Mouse (Mus musculus) limb, embryonic 14.5 days (tissue): ENCODE results near the gene Pbx3. TPM values are rescaled to one million over a fixed set of nuclear protein-coding genes. Genes with fewer than 3 reads are reported as not detected.

Source experiments
- ATAC-seq: fragments of 200-750 bp; cut with Nextera tagmentation; 2 replicates; pipeline ENCODE4 v1.8.0; 2017; ENCODE audit warnings: low read depth, moderate number of reproducible peaks, moderate TSS enrichment; ENCODE audit not compliant: low FRiP score
- DNase-seq: peaks from one replicate; pipeline ENCODE4 v3.0.0-alpha.2; 2015; ENCODE audit warnings: low spot score
- H3K27ac ChIP-seq: fragments of 300-500 bp; sonication (generic); replicated peaks from 2 replicates; pipeline ENCODE4 v1.5.1; 2014; ENCODE audit warnings: low read depth, mild to moderate bottlenecking, low read length, moderate library complexity, mixed read lengths
- H3K27me3 ChIP-seq: fragments of 300-500 bp; sonication (generic); 2 replicates; pipeline ENCODE4 v1.6.1; 2014; ENCODE audit warnings: low read length, mixed read lengths; ENCODE audit not compliant: control insufficient read depth, insufficient read depth
- H3K36me3 ChIP-seq: fragments of 300-500 bp; sonication (generic); 2 replicates; pipeline ENCODE4 v1.6.1; 2014; ENCODE audit warnings: mild to moderate bottlenecking, low read length, moderate library complexity, mixed read lengths; ENCODE audit not compliant: control insufficient read depth, insufficient read depth
- H3K4me1 ChIP-seq: fragments of 300-500 bp; sonication (generic); 2 replicates; pipeline ENCODE4 v1.6.1; 2014; ENCODE audit warnings: antibody characterized with exemption, low read length, mixed read lengths; ENCODE audit not compliant: control insufficient read depth, insufficient read depth
- H3K4me2 ChIP-seq: fragments of 300-500 bp; sonication (generic); replicated peaks from 2 replicates; pipeline ENCODE4 v1.6.1; 2014; ENCODE audit warnings: low read depth, mild to moderate bottlenecking, low read length, moderate library complexity; ENCODE audit not compliant: severe bottlenecking
- H3K4me3 ChIP-seq: fragments of 300-500 bp; sonication (generic); replicated peaks from 2 replicates; pipeline ENCODE4 v1.5.1; 2014; ENCODE audit warnings: low read length
- H3K9ac ChIP-seq: fragments of 300-500 bp; sonication (generic); 2 replicates; pipeline ENCODE4 v1.6.1; 2014; ENCODE audit warnings: mild to moderate bottlenecking, low read depth, low read length, moderate library complexity; ENCODE audit not compliant: severe bottlenecking
- H3K9me3 ChIP-seq: fragments of 300-500 bp; sonication (generic); 2 replicates; pipeline ENCODE4 v1.6.1; 2016; ENCODE audit warnings: low read length; ENCODE audit not compliant: control insufficient read depth
- POLR2A ChIP-seq: fragments of 200-500 bp; IDR thresholded peaks from 2 replicates; pipeline ENCODE4 v1.8.0; 2012; ENCODE audit warnings: inconsistent platforms, mild to moderate bottlenecking, moderate library complexity, borderline replicate concordance; ENCODE audit not compliant: insufficient read depth, insufficient read length; ENCODE audit errors: extremely low read depth
- WGBS: fragments of 180-500 bp; shearing (Covaris S2); extraction: QIAGEN DNeasy Blood & Tissue Kit; methylation state at CpG from one replicate; pipeline ENCODE4 v1.1.7; 2014; 5-methylcytosine and 5-hydroxymethylcytosine counted together
- polyA plus RNA-seq, 2 experiments: library from polyadenylated mRNA; depleted of rRNA in 1 of 2; stranded (reverse) in 1 of 2; unstranded in 1 of 2; fragments of >200 nt; fragmentation: Nextera tagmentation in 1 of 2; extraction: Ambion mirVana in 1 of 2; gene quantifications; 2 replicates each; pipeline versions ENCODE4 v1.2.1 to v1.2.3; 2012 to 2014

Gene Pbx3
- polyA plus RNA-seq, 2 experiments, result 25.0 to 34.7 TPM

- Histone ChIP-seq H3K27me3 (no peaks in the 10 kb centered on the region), H3K9ac (no peak overlapping the region), H3K9me3 (no peaks in the 10 kb centered on the region), H3K4me3 (no peak overlapping the region), H3K4me2 (no peak overlapping the region), H3K27ac (no peak overlapping the region), H3K36me3 (no peaks in the 10 kb centered on the region), H3K4me1 (0 out of 2 replicates have a peak, but pooled peaks cover 5% of the 10 kb centered on the region)
- DNase-seq (no peak), ATAC-seq (no peak)
- no peak for TF ChIP-seq POLR2A
- WGBS, result 19% methylated on average over 1 of the region's 1 CpGs
Observed at GRCm38 (mm10) chr2:34363678-34364077, 9.3 kb downstream of the Pbx3 start.

- no peak overlapping the region for H3K4me2 ChIP-seq
- no peaks in the 10 kb centered on the region for H3K9me3 ChIP-seq
- H3K27ac ChIP-seq, result no peak overlapping the region
- WGBS, result 48% methylated on average over 7 of the region's 7 CpGs
- no peak overlapping the region for H3K9ac ChIP-seq
- no peaks in the 10 kb centered on the region for H3K27me3 ChIP-seq
- no peak overlapping the region for H3K4me3 ChIP-seq
- TF ChIP-seq POLR2A, result no peak
- H3K4me1 ChIP-seq, result 0 out of 2 replicates have a peak, but pooled peaks cover 9% of the 10 kb centered on the region
- H3K36me3 ChIP-seq, result no peaks in the 10 kb centered on the region
- no peak for ATAC-seq
- DNase-seq, result no peak
Observed at GRCm38 (mm10) chr2:34355801-34356211, 17.1 kb downstream of the Pbx3 start.

DNA sequence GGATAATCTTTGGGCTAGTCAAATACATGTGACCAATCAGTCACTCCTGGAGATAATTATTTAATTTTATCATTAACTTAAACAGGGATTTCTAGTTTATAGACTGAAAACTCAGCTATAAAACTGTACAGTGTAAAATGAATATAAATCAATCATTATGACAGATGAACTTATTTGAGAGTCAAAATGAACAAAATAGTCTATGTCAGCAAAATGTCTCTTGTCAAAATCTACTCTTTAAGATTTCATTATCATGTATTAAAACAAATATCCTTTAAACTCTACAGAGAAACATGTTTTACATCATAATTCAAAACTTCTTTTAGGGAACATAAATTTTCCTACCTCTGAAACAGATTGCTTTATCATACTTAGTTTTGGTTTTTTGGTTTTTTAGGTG, 20.9 kb downstream of the Pbx3 start:
- Histone ChIP-seq H3K27ac (no peak overlapping the region), H3K9me3 (no peaks in the 10 kb centered on the region), H3K27me3 (no peaks in the 10 kb centered on the region), H3K4me3 (no peak overlapping the region), H3K9ac (no peak overlapping the region), H3K4me2 (no peak overlapping the region), H3K36me3 (no peaks in the 10 kb centered on the region), H3K4me1 (0 out of 2 replicates have a peak, but pooled peaks cover 4% of the 10 kb centered on the region)
- ATAC-seq, result no peak
- no peak for TF ChIP-seq POLR2A
- DNase-seq, result no peak

- H3K4me1 ChIP-seq, result no peaks in the 10 kb centered on the region
- H3K27ac ChIP-seq, result no peak overlapping the region
- H3K27me3 ChIP-seq, result no peaks in the 10 kb centered on the region
- no peak overlapping the region for H3K9ac ChIP-seq
- H3K4me2 ChIP-seq, result no peak overlapping the region
- no peak for TF ChIP-seq POLR2A
- H3K36me3 ChIP-seq, result no peaks in the 10 kb centered on the region
- H3K9me3 ChIP-seq, result no peaks in the 10 kb centered on the region
- DNase-seq (no peak), ATAC-seq (no peak)
- 56% methylated on average over 6 of the region's 6 CpGs for WGBS
- no peak overlapping the region for H3K4me3 ChIP-seq
Observed at GRCm38 (mm10) chr2:34347096-34347495, 25.8 kb downstream of the Pbx3 start.

- DNase-seq, result no peak
- Histone ChIP-seq H3K4me2 (no peak overlapping the region), H3K4me1 (no peaks in the 10 kb centered on the region), H3K9me3 (no peaks in the 10 kb centered on the region), H3K27ac (no peak overlapping the region), H3K27me3 (no peaks in the 10 kb centered on the region), H3K9ac (no peak overlapping the region), H3K36me3 (no peaks in the 10 kb centered on the region), H3K4me3 (no peak overlapping the region)
- ATAC-seq, result no peak
- whole genome bisulfite sequencing, result 66% methylated on average over 1 of the region's 1 CpGs
- no peak for TF ChIP-seq POLR2A
Observed at GRCm38 (mm10) chr2:34298664-34299063, 74.3 kb downstream of the Pbx3 start.

DNA sequence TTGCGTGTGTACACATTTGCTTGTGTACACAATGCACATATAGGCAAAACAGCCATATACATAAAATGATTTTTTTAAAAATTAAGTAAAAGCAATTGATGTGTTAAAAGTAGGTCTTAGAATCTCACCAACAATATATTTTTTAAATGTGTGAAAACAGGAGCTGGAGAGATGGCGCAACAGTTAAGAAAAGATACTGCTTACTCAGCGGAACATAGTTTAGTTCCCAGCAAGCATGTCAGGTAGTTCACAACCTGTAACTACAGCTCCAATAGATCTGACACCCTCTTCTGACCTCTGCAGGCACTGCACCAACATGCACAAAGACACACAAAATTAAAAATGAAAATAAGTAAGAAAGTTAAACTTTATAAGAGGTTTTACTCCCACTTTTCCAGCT, 74.7 kb downstream of the Pbx3 start:
- Histone ChIP-seq H3K4me2 (no peak overlapping the region), H3K36me3 (no peaks in the 10 kb centered on the region), H3K4me1 (no peaks in the 10 kb centered on the region), H3K27ac (no peak overlapping the region), H3K9ac (no peak overlapping the region), H3K4me3 (no peak overlapping the region), H3K9me3 (no peaks in the 10 kb centered on the region), H3K27me3 (no peaks in the 10 kb centered on the region)
- ATAC-seq, result no peak
- WGBS, result 96% methylated on average over 3 of the region's 3 CpGs
- no peak for TF ChIP-seq POLR2A
- no peak for DNase-seq
